Mouse (Mus musculus) heart, embryonic 11.5 days (tissue): Measurements from ENCODE around the gene Ldb3. TPM values are rescaled to one million over a fixed set of nuclear protein-coding genes. Genes with fewer than 3 reads are reported as not detected.
A peak's percentile ranks its signal among the peaks of the same experiment; 100 is the strongest.

Experiments used
- ATAC-seq: fragments of 200-750 bp; cut with Nextera tagmentation; replicated peaks from 2 replicates; pipeline ENCODE4 v1.8.0; 2017; ENCODE audit warnings: moderate library complexity; ENCODE audit not compliant: insufficient number of reproducible peaks, low FRiP score, low TSS enrichment
- H3K27ac ChIP-seq: fragments of 300-500 bp; sonication (generic); 2 replicates; pipeline ENCODE4 v1.5.1; 2014; ENCODE audit warnings: mild to moderate bottlenecking, low read depth, low read length
- H3K27me3 ChIP-seq: fragments of 300-500 bp; sonication (generic); 2 replicates; pipeline ENCODE4 v1.6.1; 2014; ENCODE audit warnings: mild to moderate bottlenecking, low read length, mixed read lengths; ENCODE audit not compliant: control insufficient read depth, insufficient read depth
- H3K36me3 ChIP-seq: fragments of 300-500 bp; sonication (generic); 2 replicates; pipeline ENCODE4 v1.6.1; 2014; ENCODE audit warnings: mild to moderate bottlenecking, low read length, moderate library complexity, mixed read lengths; ENCODE audit not compliant: control insufficient read depth, insufficient read depth
- H3K4me1 ChIP-seq: fragments of 300-500 bp; sonication (generic); 2 replicates; pipeline ENCODE4 v1.6.1; 2014; ENCODE audit warnings: low read length; ENCODE audit not compliant: control insufficient read depth, insufficient read depth
- H3K4me2 ChIP-seq: fragments of 300-500 bp; sonication (generic); 2 replicates; pipeline ENCODE4 v1.6.1; 2014; ENCODE audit warnings: mild to moderate bottlenecking, moderate library complexity
- H3K4me3 ChIP-seq: fragments of 300-500 bp; sonication (generic); 2 replicates; pipeline ENCODE4 v1.5.1; 2014; ENCODE audit warnings: low read depth, low read length
- H3K9ac ChIP-seq: fragments of 300-500 bp; sonication (generic); 2 replicates; pipeline ENCODE4 v1.6.1; 2014; ENCODE audit warnings: mild to moderate bottlenecking, low read depth, low read length, moderate library complexity
- H3K9me3 ChIP-seq: fragments of 300-500 bp; sonication (generic); replicated peaks from 2 replicates; pipeline ENCODE4 v1.6.1; 2016; ENCODE audit warnings: low read length; ENCODE audit not compliant: control insufficient read depth
- WGBS: fragments of 180-500 bp; shearing (Covaris S2); extraction: QIAGEN DNeasy Blood & Tissue Kit; methylation state at CpG from one replicate; pipeline ENCODE4 v1.1.7; 2014; ENCODE audit not compliant: insufficient replicate concordance; 5-methylcytosine and 5-hydroxymethylcytosine counted together
- polyA plus RNA-seq: library from polyadenylated mRNA; unstranded; fragments of >200 nt; fragmentation: Nextera tagmentation; extraction: Ambion mirVana; gene quantifications from 2 replicates; pipeline ENCODE4 v1.2.1, GENCODE M21; 2014

The Ldb3 gene
- polyA plus RNA-seq, 1 experiment from 2014 or later: 221 TPM

DNA sequence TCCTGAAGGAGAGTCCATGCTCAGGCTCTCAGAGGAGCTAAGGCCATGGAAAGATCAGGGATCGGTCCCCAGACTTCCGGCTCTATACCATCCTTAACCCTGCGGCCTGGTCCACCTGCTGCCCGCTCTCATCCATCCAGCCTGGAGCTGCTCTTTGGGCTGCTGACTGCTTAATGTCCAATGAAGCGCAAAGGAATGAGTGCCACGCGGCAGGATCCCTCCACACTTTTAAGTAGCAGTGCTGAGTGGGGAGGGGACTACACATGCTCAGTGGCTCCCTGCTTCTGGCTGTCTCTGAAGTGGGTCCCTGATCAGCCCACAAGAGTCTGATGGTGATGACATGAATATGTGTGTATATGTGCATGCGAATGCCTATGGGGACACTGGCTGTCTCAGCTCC is 11.5 kb upstream of the Ldb3 start, which contains the start of gene Opn4:
Gene Opn4, minus strand, starts transcription at position 202 of the 400 bp plus-strand sequence.
- Histone ChIP-seq H3K4me2 (no peak within 1 kb of the TSS), H3K4me3 (no peak within 1 kb of the TSS), H3K27me3 (no peaks in the 10 kb centered on the region), H3K27ac (no peak within 1 kb of the TSS), H3K9ac (no peak within 1 kb of the TSS), H3K36me3 (no peaks in the 10 kb centered on the region), H3K4me1 (0 out of 2 replicates have a peak, but pooled peaks cover 6% of the 10 kb centered on the region), H3K9me3 (no peaks in the 10 kb centered on the region)
- no peak for ATAC-seq
- whole genome bisulfite sequencing: 80% methylated on average over 8 of the region's 8 CpGs

DNA sequence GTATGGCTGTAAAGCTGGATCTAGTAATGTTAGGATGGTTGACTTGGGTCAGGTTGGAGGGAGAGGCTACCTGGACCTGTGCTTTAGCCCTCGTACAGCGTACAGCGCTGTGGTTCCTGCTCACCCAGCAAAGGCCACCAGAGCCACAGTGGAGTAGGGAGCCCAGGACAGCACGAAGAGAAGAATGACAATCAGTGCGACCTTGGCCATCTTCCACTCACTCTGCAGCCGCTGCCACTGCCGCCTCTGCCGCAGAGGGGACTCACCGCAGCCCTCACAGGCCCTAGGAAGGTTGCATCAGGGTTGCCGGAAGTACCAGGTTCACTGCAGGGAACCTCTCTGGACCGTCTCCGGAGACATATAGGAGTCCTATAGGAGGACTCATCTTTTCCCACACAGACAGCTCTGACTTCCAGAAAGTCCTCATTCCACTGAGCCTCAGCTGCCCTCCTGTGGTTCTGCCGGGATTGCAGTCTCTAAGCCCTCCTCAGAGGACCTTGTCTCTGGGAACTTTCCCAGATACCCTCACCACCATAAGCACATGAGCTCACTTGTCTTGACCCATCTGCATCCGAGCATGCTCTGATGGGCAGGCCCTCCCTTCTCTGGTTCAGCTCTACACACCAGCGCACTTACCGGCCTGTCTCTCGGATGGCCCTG is 7.2 kb upstream of the Ldb3 start:
- Histone ChIP-seq H3K4me2 (0 out of 2 replicates have a peak overlapping the region, but pooled peaks have one; percentile 16), H3K27me3 (no peaks in the 10 kb centered on the region), H3K9me3 (no peaks in the 10 kb centered on the region), H3K36me3 (no peaks in the 10 kb centered on the region), H3K27ac (no peak overlapping the region), H3K9ac (no peak overlapping the region; the same call in 1 of the 2 replicates), H3K4me1 (peaks cover 34% of the 10 kb centered on the region), H3K4me3 (no peak overlapping the region)
- no peak for ATAC-seq
- WGBS: 61% methylated on average over 17 of the region's 17 CpGs

DNA sequence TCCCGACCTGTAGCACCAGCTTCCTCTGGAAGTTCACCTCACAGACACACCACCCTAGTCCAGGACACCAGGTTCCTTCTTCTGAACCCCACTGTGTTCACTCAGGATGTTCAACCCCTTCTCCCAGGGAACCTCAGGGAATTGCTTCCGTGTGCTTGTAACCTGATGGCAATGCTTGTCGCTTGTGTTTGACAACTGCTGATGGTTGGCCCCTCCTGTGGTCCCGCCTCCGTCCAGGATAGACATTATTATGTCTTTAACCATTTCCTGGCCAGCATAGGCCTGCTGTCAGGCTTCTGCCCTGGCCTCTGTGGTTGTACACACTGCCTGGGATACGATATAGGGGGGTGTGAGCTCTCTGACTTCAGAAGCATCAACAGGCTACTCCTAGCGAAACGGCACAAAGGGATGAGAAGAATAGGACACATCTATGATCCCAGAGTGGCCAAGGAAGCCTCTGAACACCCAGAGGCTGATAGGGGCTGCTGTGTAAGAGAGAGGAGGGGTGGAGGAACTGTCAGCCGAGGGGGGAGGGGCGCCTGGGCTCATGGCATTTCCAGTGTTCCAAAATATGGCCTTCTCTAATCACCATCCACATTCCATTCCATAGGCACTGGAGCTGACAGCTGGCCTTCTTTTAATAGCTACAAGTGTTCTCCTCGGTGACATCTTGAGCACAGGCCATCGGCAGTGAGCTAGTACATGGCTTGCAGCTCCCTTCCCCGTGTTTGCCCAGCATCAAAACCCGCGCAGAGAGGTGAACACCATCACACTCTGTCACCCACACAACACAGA is 3.5 kb upstream of the Ldb3 start:
- no peak overlapping the region for H3K4me3 ChIP-seq
- 0 out of 2 replicates have a peak overlapping the region, but pooled peaks have one; percentile 35 for H3K9ac ChIP-seq
- H3K4me1 ChIP-seq: peaks cover 55% of the 10 kb centered on the region
- no peaks in the 10 kb centered on the region for H3K27me3 ChIP-seq
- WGBS: 40% methylated on average over 15 of the region's 15 CpGs
- H3K36me3 ChIP-seq: no peaks in the 10 kb centered on the region
- 0 out of 2 replicates have a peak, but pooled peaks have one; percentile 13 for ATAC-seq
- H3K27ac ChIP-seq: peak overlapping the region; percentile 90
- peak overlapping the region; percentile 49 for H3K4me2 ChIP-seq
- H3K9me3 ChIP-seq: no peaks in the 10 kb centered on the region

DNA sequence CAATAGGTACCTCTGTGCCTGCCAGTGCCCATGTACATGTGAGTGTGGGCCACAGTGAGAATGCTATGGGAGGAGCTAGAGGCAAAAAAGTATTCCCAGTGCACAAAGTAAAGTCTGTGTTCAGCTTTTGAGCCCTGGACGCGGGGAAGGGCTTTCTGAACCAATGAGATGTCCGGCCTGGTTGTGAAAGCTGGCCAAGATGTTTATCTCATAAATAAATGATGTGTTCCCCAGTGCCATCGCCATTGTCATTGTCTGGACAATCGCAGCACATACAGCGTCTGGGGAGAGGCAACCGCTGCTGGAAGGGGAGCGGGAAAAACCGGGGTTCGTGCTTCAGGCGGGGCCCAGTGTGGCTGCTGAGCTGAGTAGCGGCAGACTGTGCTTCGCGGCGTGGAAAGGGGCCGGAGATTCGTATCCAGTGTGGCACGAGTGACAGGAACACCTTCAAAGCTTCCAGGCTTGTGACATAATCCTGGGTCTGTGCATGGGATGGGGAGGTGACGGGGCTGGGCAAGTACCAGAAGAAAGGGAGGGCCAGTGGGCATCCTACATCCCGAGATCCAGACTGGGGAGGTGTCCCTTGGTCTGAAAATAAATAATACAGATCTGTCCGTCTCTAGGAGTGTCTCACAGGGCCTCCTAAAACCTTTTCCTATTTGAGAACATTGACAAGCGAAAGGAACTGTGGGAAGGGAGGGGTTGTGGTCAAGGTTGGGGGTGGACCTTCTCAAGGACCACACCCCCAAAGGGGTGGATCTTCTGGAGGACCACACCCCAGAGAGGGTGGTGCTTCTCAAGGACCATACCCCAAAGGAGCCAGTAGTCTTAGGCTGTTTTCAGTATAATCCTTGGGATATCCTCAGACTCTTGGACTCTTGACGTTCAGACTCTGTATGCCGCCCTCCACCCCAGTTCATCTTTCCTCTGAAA is 2.5 kb upstream of the Ldb3 start:
- H3K27me3 ChIP-seq: no peaks in the 10 kb centered on the region
- 57% methylated on average over 24 of the region's 24 CpGs for WGBS
- H3K4me1 ChIP-seq: peaks cover 57% of the 10 kb centered on the region
- no peak overlapping the region for H3K4me3 ChIP-seq
- H3K9ac ChIP-seq: no peak overlapping the region
- no peaks in the 10 kb centered on the region for H3K9me3 ChIP-seq
- H3K36me3 ChIP-seq: no peaks in the 10 kb centered on the region
- no peak for ATAC-seq
- peak overlapping the region; percentile 49 for H3K4me2 ChIP-seq
- H3K27ac ChIP-seq: peak overlapping the region; percentile 90

DNA sequence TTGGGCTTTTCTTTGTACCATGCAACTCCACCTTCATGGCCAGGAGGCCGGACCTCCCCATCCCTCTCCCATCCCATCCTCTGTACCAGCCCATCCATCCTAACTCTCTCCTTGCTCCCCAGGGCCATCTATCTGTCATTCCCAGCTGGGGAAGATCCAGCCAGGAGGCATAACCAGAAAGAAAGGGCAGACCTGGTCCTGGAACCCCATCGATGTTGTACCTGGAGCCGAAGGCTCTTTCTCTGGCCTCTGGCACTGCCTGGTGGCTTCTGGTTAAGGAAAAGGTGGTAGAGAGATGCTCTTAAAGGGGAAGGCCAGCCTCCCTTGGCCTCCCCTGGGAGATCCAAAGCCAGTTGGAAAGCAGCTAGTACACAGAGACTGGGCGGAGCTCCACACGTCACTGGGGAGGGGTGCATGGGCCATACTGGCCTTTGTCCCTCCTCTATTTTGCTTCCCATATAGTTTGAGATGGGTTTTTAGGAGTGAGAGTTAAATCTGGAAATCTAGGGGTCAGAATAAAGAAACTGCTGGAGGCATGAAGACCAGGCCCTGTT is 1.6 kb upstream of the Ldb3 start:
- Histone ChIP-seq H3K27me3 (no peaks in the 10 kb centered on the region), H3K27ac (no peak overlapping the region), H3K4me2 (no peak overlapping the region), H3K9ac (no peak overlapping the region), H3K4me1 (peaks cover 63% of the 10 kb centered on the region), H3K9me3 (no peaks in the 10 kb centered on the region), H3K4me3 (no peak overlapping the region), H3K36me3 (no peaks in the 10 kb centered on the region)
- WGBS: 86% methylated on average over 5 of the region's 5 CpGs
- ATAC-seq: no peak

DNA sequence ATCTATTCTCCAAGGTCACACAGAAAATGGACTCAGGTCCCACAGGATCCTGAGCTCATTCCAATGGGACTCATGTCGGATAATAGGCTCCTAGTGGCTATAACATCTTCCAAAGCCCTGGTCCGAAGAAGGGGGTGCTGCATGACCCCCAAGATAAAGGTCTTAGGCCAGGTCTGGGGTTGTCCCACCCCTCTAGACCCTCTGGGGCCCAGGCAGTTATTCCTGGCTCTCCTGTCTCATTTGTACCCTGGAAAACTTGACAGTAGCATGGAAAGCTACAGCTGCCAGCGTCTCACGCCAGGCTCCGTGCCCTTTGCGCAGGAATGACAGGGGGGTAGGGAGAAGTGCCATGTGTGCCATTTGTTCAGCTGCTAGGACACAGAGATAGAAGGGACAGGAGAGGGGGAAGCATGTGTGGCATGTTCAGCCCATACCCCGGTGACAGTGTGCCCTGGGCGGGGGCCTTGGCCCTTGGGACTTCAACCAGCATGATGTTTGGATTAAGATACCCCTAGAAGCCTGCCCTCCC is 767 bp upstream of the Ldb3 start:
- peak overlapping the region; percentile 11; the same call in 1 of the 2 replicates for H3K9ac ChIP-seq
- H3K4me3 ChIP-seq: no peak overlapping the region
- no peaks in the 10 kb centered on the region for H3K27me3 ChIP-seq
- H3K4me1 ChIP-seq: peaks cover 67% of the 10 kb centered on the region
- H3K27ac ChIP-seq: peak overlapping the region; percentile 94
- H3K9me3 ChIP-seq: no peaks in the 10 kb centered on the region
- peak overlapping the region; percentile 70; the same call in 1 of the 2 replicates for H3K4me2 ChIP-seq
- no peaks in the 10 kb centered on the region for H3K36me3 ChIP-seq
- ATAC-seq: no peak
- WGBS: 91% methylated on average over 8 of the region's 8 CpGs

DNA sequence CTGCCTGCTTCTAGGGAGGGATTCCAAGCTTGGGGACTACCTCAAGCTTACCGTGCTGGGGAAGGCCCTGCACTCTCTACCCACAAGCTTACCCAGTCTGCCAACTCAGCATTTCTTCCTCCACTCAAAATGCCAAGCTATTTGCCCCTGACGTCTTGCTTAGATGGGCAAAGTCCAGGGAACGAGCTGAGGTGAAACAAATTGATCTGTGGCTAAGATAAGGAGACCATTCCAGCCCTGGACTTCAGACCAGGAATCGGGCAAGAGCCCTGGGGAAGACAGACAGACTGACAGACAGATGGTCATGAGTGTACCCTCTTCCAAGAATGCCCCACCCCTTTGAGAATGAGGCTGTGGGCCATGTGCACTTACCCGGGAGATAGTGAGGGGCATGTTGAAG is 477 bp downstream of the Ldb3 start:
- ATAC-seq: no peak
- no peaks in the 10 kb centered on the region for H3K36me3 ChIP-seq
- peak overlapping the region; percentile 70 for H3K4me2 ChIP-seq
- peaks cover 70% of the 10 kb centered on the region for H3K4me1 ChIP-seq
- peak overlapping the region; percentile 90 for H3K9ac ChIP-seq
- peak overlapping the region; percentile 94 for H3K27ac ChIP-seq
- H3K9me3 ChIP-seq: no peaks in the 10 kb centered on the region
- peak overlapping the region; percentile 44 for H3K4me3 ChIP-seq
- 33% methylated on average over 5 of the region's 5 CpGs for WGBS
- H3K27me3 ChIP-seq: no peaks in the 10 kb centered on the region
